Mouse (Mus musculus): ENCODE data around the gene Dscaml1. TPM values are rescaled to one million over a fixed set of nuclear protein-coding genes. Genes with fewer than 3 reads are reported as not detected.

Dscaml1 gene
- polyA plus RNA-seq, 1 experiment from 2014 or later: 0.55 TPM

- no peaks in the 10 kb centered on the region for H3K27me3 ChIP-seq (ENCODE audit: control insufficient read depth, insufficient read depth, low read length)
- H3K4me2 ChIP-seq (ENCODE audit: low read length): no peak overlapping the region
- 77% methylated on average over 4 of the region's 4 CpGs for WGBS
- H3K4me3 ChIP-seq (ENCODE audit: control insufficient read depth in 1 of 2, insufficient read depth in 1 of 2, low read depth in 1 of 2, low read length in 2 of 2): no peak overlapping the region
- peaks cover 0 to 5% of the 10 kb centered on the region in 2 experiments; a peak in 2 of 4 replicates for H3K4me1 ChIP-seq (ENCODE audit: control insufficient read depth in 2 of 2, insufficient read depth in 2 of 2, low read length in 2 of 2)
- no peaks in the 10 kb centered on the region for H3K9me3 ChIP-seq (ENCODE audit: control insufficient read depth, low read length)
- no peak overlapping the region for H3K27ac ChIP-seq (replicated peaks in 1 of 2; ENCODE audit: control insufficient read depth in 1 of 2, insufficient read depth in 1 of 2, low read depth in 2 of 2, low read length in 2 of 2)
- ATAC-seq (ENCODE audit: insufficient number of reproducible peaks, insufficient read depth, low FRiP score, low read depth): no peak
- H3K9ac ChIP-seq (ENCODE audit: low read length): no peak overlapping the region
- no peaks in the 10 kb centered on the region for H3K36me3 ChIP-seq (ENCODE audit: control insufficient read depth, insufficient read depth, low read length)
These were observed 124.2 kb downstream of the Dscaml1 start for GRCm38 (mm10) chr9:45550662-45551061.

GRCm38 (mm10) chr9:45555036-45555826 is 128.8 kb downstream of the Dscaml1 start:
- no peak for ATAC-seq (ENCODE audit: insufficient number of reproducible peaks, insufficient read depth, low FRiP score, low read depth)
- Histone ChIP-seq H3K9me3 (ENCODE audit: control insufficient read depth, low read length) (no peaks in the 10 kb centered on the region), H3K27ac (replicated peaks in 1 of 2; ENCODE audit: control insufficient read depth in 1 of 2, insufficient read depth in 1 of 2, low read depth in 2 of 2, low read length in 2 of 2) (0 out of 4 replicates have a peak overlapping the region, but pooled peaks of 1 of the 2 experiments have one; percentile 9), H3K4me1 (ENCODE audit: control insufficient read depth in 2 of 2, insufficient read depth in 2 of 2, low read length in 2 of 2) (peaks cover 0 to 5% of the 10 kb centered on the region in 2 experiments; a peak in 2 of 4 replicates), H3K4me2 (ENCODE audit: low read length) (peak overlapping the region; percentile 35), H3K9ac (ENCODE audit: low read length) (no peak overlapping the region), H3K4me3 (ENCODE audit: control insufficient read depth in 1 of 2, insufficient read depth in 1 of 2, low read depth in 1 of 2, low read length in 2 of 2) (no peak overlapping the region), H3K27me3 (ENCODE audit: control insufficient read depth, insufficient read depth, low read length) (0 out of 2 replicates have a peak, but pooled peaks cover 5% of the 10 kb centered on the region), H3K36me3 (ENCODE audit: control insufficient read depth, insufficient read depth, low read length) (no peaks in the 10 kb centered on the region)
- WGBS: 29% methylated on average over 17 of the region's 17 CpGs

GRCm38 (mm10) chr9:45556882-45557281 is 130.5 kb downstream of the Dscaml1 start:
- no peak for ATAC-seq (ENCODE audit: insufficient number of reproducible peaks, insufficient read depth, low FRiP score, low read depth)
- peaks cover 0 to 5% of the 10 kb centered on the region in 2 experiments; a peak in 2 of 4 replicates for H3K4me1 ChIP-seq (ENCODE audit: control insufficient read depth in 2 of 2, insufficient read depth in 2 of 2, low read length in 2 of 2)
- H3K36me3 ChIP-seq (ENCODE audit: control insufficient read depth, insufficient read depth, low read length): no peaks in the 10 kb centered on the region
- no peaks in the 10 kb centered on the region for H3K9me3 ChIP-seq (ENCODE audit: control insufficient read depth, low read length)
- WGBS: 87% methylated on average over 3 of the region's 3 CpGs
- H3K9ac ChIP-seq (ENCODE audit: low read length): no peak overlapping the region
- 0 out of 2 replicates have a peak, but pooled peaks cover 5% of the 10 kb centered on the region for H3K27me3 ChIP-seq (ENCODE audit: control insufficient read depth, insufficient read depth, low read length)
- H3K27ac ChIP-seq (replicated peaks in 1 of 2; ENCODE audit: control insufficient read depth in 1 of 2, insufficient read depth in 1 of 2, low read depth in 2 of 2, low read length in 2 of 2): no peak overlapping the region
- H3K4me3 ChIP-seq (ENCODE audit: control insufficient read depth in 1 of 2, insufficient read depth in 1 of 2, low read depth in 1 of 2, low read length in 2 of 2): no peak overlapping the region
- no peak overlapping the region for H3K4me2 ChIP-seq (ENCODE audit: low read length)

GRCm38 (mm10) chr9:45560987-45561386 is 134.6 kb downstream of the Dscaml1 start:
- Histone ChIP-seq H3K9me3 (ENCODE audit: control insufficient read depth, low read length) (no peaks in the 10 kb centered on the region), H3K36me3 (ENCODE audit: control insufficient read depth, insufficient read depth, low read length) (no peaks in the 10 kb centered on the region), H3K4me2 (ENCODE audit: low read length) (no peak overlapping the region), H3K4me3 (ENCODE audit: control insufficient read depth in 1 of 2, insufficient read depth in 1 of 2, low read depth in 1 of 2, low read length in 2 of 2) (no peak overlapping the region), H3K27ac (replicated peaks in 1 of 2; ENCODE audit: control insufficient read depth in 1 of 2, insufficient read depth in 1 of 2, low read depth in 2 of 2, low read length in 2 of 2) (no peak overlapping the region), H3K4me1 (ENCODE audit: control insufficient read depth in 2 of 2, insufficient read depth in 2 of 2, low read length in 2 of 2) (no peaks in the 10 kb centered on the region), H3K9ac (ENCODE audit: low read length) (no peak overlapping the region), H3K27me3 (ENCODE audit: control insufficient read depth, insufficient read depth, low read length) (0 out of 2 replicates have a peak, but pooled peaks cover 5% of the 10 kb centered on the region)
- no peak for ATAC-seq (ENCODE audit: insufficient number of reproducible peaks, insufficient read depth, low FRiP score, low read depth)
- 85% methylated on average over 6 of the region's 6 CpGs for WGBS

- Histone ChIP-seq H3K4me1 (ENCODE audit: control insufficient read depth in 2 of 2, insufficient read depth in 2 of 2, low read length in 2 of 2) (no peaks in the 10 kb centered on the region), H3K9me3 (ENCODE audit: control insufficient read depth, low read length) (no peaks in the 10 kb centered on the region), H3K4me3 (ENCODE audit: control insufficient read depth in 1 of 2, insufficient read depth in 1 of 2, low read depth in 1 of 2, low read length in 2 of 2) (no peak overlapping the region), H3K9ac (ENCODE audit: low read length) (no peak overlapping the region), H3K27me3 (ENCODE audit: control insufficient read depth, insufficient read depth, low read length) (no peaks in the 10 kb centered on the region), H3K27ac (replicated peaks in 1 of 2; ENCODE audit: control insufficient read depth in 1 of 2, insufficient read depth in 1 of 2, low read depth in 2 of 2, low read length in 2 of 2) (no peak overlapping the region), H3K4me2 (ENCODE audit: low read length) (no peak overlapping the region), H3K36me3 (ENCODE audit: control insufficient read depth, insufficient read depth, low read length) (no peaks in the 10 kb centered on the region)
- 38% methylated on average over 5 of the region's 5 CpGs for WGBS
- ATAC-seq (ENCODE audit: insufficient number of reproducible peaks, insufficient read depth, low FRiP score, low read depth): no peak
These were observed 140.6 kb downstream of the Dscaml1 start for GRCm38 (mm10) chr9:45566843-45567578.

- no peaks in the 10 kb centered on the region for H3K27me3 ChIP-seq (ENCODE audit: control insufficient read depth, insufficient read depth, low read length)
- no peak for ATAC-seq (ENCODE audit: insufficient number of reproducible peaks, insufficient read depth, low FRiP score, low read depth)
- peaks cover 4 to 6% of the 10 kb centered on the region in 2 experiments; a peak in 3 of 4 replicates for H3K4me1 ChIP-seq (ENCODE audit: control insufficient read depth in 2 of 2, insufficient read depth in 2 of 2, low read length in 2 of 2)
- H3K36me3 ChIP-seq (ENCODE audit: control insufficient read depth, insufficient read depth, low read length): no peaks in the 10 kb centered on the region
- H3K9me3 ChIP-seq (ENCODE audit: control insufficient read depth, low read length): no peaks in the 10 kb centered on the region
- H3K4me3 ChIP-seq (ENCODE audit: control insufficient read depth in 1 of 2, insufficient read depth in 1 of 2, low read depth in 1 of 2, low read length in 2 of 2): no peak overlapping the region
- WGBS: 61% methylated on average over 3 of the region's 3 CpGs
- no peak overlapping the region for H3K27ac ChIP-seq (replicated peaks in 1 of 2; ENCODE audit: control insufficient read depth in 1 of 2, insufficient read depth in 1 of 2, low read depth in 2 of 2, low read length in 2 of 2)
- no peak overlapping the region for H3K9ac ChIP-seq (ENCODE audit: low read length)
- no peak overlapping the region for H3K4me2 ChIP-seq (ENCODE audit: low read length)
These were observed 143.3 kb downstream of the Dscaml1 start for GRCm38 (mm10) chr9:45569680-45570079.

- no peak for ATAC-seq (ENCODE audit: insufficient number of reproducible peaks, insufficient read depth, low FRiP score, low read depth)
- H3K4me3 ChIP-seq (ENCODE audit: control insufficient read depth in 1 of 2, insufficient read depth in 1 of 2, low read depth in 1 of 2, low read length in 2 of 2): no peak overlapping the region
- no peak overlapping the region for H3K4me2 ChIP-seq (ENCODE audit: low read length)
- H3K27ac ChIP-seq (replicated peaks in 1 of 2; ENCODE audit: control insufficient read depth in 1 of 2, insufficient read depth in 1 of 2, low read depth in 2 of 2, low read length in 2 of 2): no peak overlapping the region
- H3K36me3 ChIP-seq (ENCODE audit: control insufficient read depth, insufficient read depth, low read length): no peaks in the 10 kb centered on the region
- H3K9ac ChIP-seq (ENCODE audit: low read length): no peak overlapping the region
- 76% methylated on average over 5 of the region's 5 CpGs for WGBS
- H3K9me3 ChIP-seq (ENCODE audit: control insufficient read depth, low read length): no peaks in the 10 kb centered on the region
- H3K27me3 ChIP-seq (ENCODE audit: control insufficient read depth, insufficient read depth, low read length): no peaks in the 10 kb centered on the region
- H3K4me1 ChIP-seq (ENCODE audit: control insufficient read depth in 2 of 2, insufficient read depth in 2 of 2, low read length in 2 of 2): peaks cover 4 to 6% of the 10 kb centered on the region in 2 experiments; a peak in 3 of 4 replicates
These were observed 143.9 kb downstream of the Dscaml1 start for GRCm38 (mm10) chr9:45570346-45570745.
